Mouse (Mus musculus) macrophage (primary cell): Measurements from ENCODE around the gene Mapk8ip2. TPM values are rescaled to one million over a fixed set of nuclear protein-coding genes. Genes with fewer than 3 reads are reported as not detected.

Experiments
- H3K27ac ChIP-seq: fragments of 350-480 bp; formaldehyde crosslinking; 2 replicates; pipeline ENCODE4 v1.9.0; 2021
- H3K36me3 ChIP-seq: fragments of 350-480 bp; formaldehyde crosslinking; 2 replicates; pipeline ENCODE4 v1.9.0; 2021; ENCODE audit errors: inconsistent target
- H3K4me3 ChIP-seq: fragments of 350-480 bp; formaldehyde crosslinking; 2 replicates; pipeline ENCODE4 v1.9.0; 2021; ENCODE audit errors: inconsistent target
- H3K79me2 ChIP-seq: fragments of 350-480 bp; formaldehyde crosslinking; 2 replicates; pipeline ENCODE4 v1.9.0; 2021; ENCODE audit errors: inconsistent target
- WGBS: methylation state at CpG from one replicate; pipeline ENCODE4 v1.1.7; 2026; ENCODE audit warnings: inconsistent platforms; ENCODE audit not compliant: missing documents; 5-methylcytosine and 5-hydroxymethylcytosine counted together
- polyA plus RNA-seq: library from polyadenylated mRNA; stranded (reverse); fragments of 250-400 nt; gene quantifications from 3 replicates; pipeline ENCODE4 v1.2.4, GENCODE M21; 2018; ENCODE audit warnings: inconsistent platforms
- total RNA-seq, 78 experiments: library from RNA; depleted of rRNA; stranded (reverse); fragments of 250-400 nt; gene quantifications; 1 replicate in 9 of 78; 2 replicates in 24 of 78; 3 replicates in 43 of 78; 4 replicates in 2 of 78; pipeline ENCODE4 v1.2.4; 2018; ENCODE audit warnings: inconsistent platforms in 56 of 78

Mapk8ip2 gene
- total RNA-seq (2018; cell fraction: chromatin; rRNA removed): not detected
- not detected for total RNA-seq (2018; cell fraction: cytosol; rRNA removed)
- total RNA-seq (2018; cell fraction: nucleus; rRNA removed): not detected
- not detected in 3 replicates for polyA plus RNA-seq

DNA sequence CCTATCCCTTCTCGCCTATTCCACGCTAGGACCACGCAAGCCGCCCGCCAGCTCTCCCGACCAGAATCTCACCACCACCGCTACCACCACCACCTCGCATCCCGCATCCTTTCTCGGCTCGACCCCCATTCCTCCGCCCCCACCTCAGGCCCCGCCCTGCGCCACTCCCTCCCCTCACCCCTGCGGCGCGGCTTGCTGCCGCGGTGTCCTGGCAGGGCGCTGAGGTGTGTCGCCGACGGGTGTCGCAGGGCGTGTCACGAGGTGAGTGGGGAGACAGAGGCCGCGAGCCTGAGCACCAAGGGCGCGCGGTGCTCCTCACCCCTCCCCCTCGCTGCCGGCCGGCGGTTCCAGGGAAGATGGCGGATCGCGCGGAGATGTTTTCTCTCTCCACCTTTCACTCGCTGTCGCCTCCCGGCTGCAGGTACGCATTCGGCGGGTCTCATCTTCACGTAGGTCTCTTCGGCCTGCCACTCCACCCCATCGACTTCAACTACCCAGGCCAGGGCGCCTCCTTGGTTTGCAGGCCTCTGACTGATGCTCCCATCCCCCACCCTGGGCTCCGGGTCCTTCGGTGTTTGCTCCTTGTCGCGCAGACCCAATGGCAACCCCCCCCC is at the start of gene Mapk8ip2:
Mapk8ip2 (plus strand) TSS at position 49 of the 614 bp plus-strand sequence.
- Histone ChIP-seq H3K79me2 (no peaks in the 10 kb centered on the region), H3K27ac (no peak within 1 kb of the TSS), H3K36me3 (no peaks in the 10 kb centered on the region), H3K4me3 (no peak within 1 kb of the TSS)
- 5% methylated on average over 42 of the region's 53 CpGs for WGBS

DNA sequence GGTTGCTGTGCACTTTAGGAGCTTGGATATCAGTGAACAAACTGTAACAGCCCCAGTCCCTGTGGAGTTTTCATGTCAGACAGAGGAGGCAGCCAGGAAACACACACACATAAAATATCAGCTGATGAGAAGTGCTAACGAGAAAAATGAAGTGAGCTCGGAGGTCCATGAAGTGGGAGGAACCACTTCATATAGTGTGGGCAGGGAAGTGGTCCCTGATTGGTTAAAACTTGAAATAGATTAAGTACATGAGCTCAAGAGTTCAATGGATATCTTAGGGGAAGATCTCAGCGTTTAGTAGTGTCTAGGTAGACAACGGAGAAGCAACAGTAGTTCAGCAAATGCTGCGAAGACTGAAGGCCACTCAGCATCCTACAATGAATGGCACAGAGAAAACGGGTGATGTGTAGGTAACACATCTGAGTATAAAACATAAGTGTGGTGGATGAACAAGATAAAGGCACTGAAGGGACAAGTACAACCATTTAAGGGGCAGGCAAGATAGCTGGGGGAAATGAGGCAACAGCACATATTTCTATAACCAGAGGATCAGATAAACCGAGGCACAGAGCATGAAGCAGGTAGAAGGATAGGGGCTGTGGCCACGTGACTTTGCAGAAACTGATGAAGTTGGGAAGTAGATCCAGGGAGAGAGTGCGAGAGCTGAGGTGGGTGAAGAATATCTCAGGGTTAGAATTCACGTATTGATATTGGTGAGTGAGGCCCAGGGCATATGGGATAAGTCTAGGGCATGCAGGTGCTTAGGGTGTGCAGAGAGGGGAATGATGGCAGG is 48.7 kb upstream of the Mapk8ip2 start:
- WGBS: 82% methylated on average over 10 of the region's 10 CpGs
- Histone ChIP-seq H3K27ac (no peak overlapping the region), H3K4me3 (no peak overlapping the region), H3K79me2 (no peaks in the 10 kb centered on the region), H3K36me3 (no peaks in the 10 kb centered on the region)

DNA sequence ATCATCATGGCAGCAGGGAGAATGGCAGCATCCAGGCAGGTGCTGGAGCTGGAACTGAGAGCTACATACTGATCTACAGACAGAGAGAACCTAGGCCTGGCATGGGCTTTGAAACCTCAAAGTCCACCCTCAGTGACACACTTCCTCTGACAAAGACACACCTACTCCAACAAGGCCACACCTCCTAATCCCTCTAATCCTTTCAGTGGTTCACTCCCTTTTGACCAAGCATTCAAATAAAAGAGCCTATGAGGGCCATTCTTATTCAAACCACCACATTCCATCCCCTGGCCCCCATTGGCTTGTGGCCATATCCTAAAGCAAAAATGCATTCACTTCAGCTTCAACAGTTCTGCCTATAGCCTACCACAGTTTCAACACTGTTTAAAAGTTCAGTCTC is 47.0 kb upstream of the Mapk8ip2 start:
- H3K4me3 ChIP-seq: no peak overlapping the region
- no peaks in the 10 kb centered on the region for H3K36me3 ChIP-seq
- no peak overlapping the region for H3K27ac ChIP-seq
- H3K79me2 ChIP-seq: no peaks in the 10 kb centered on the region

DNA sequence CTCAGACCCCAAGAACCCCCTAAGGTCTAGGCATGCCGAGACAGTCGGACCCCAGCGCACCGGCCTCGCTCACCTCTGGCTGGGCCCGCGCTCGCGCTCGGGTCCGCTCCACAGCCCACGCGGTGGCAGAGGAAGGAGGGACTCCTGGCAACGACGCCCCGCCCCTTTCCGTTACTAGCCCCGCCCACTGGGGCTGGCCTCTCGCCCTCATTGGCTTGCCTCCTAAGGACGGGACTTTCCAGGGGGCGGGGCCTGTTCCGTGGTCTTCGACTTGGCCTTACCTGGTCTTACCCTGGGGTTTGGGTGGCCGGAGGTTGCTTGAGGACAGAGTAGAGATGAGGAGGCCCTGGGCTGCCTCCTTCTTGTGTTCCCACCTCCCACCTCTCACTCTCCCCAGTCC is 43.6 kb upstream of the Mapk8ip2 start, which contains the start of gene Syce3:
Syce3 (minus strand) TSS at position 386 of the 400 bp plus-strand sequence.
- no peak within 1 kb of the TSS for H3K4me3 ChIP-seq
- H3K79me2 ChIP-seq: no peaks in the 10 kb centered on the region
- 96% methylated on average over 7 of the region's 24 CpGs for WGBS
- H3K27ac ChIP-seq: no peak within 1 kb of the TSS
- no peaks in the 10 kb centered on the region for H3K36me3 ChIP-seq

GRCm38 (mm10) chr15:89415282-89415681 is 38.4 kb upstream of the Mapk8ip2 start:
- WGBS: 89% methylated on average over 8 of the region's 8 CpGs
- Histone ChIP-seq H3K36me3 (no peaks in the 10 kb centered on the region), H3K79me2 (no peaks in the 10 kb centered on the region), H3K4me3 (no peak overlapping the region), H3K27ac (no peak overlapping the region)

GRCm38 (mm10) chr15:89421938-89422337 is 31.8 kb upstream of the Mapk8ip2 start:
- no peak overlapping the region for H3K4me3 ChIP-seq
- 96% methylated on average over 7 of the region's 9 CpGs for WGBS
- peaks cover 13% of the 10 kb centered on the region; the same call in 1 of the 2 replicates for H3K36me3 ChIP-seq
- H3K79me2 ChIP-seq: no peaks in the 10 kb centered on the region
- no peak overlapping the region for H3K27ac ChIP-seq

- Histone ChIP-seq H3K36me3 (peaks cover 20% of the 10 kb centered on the region; the same call in 1 of the 2 replicates), H3K79me2 (peaks cover 12% of the 10 kb centered on the region), H3K4me3 (no peak overlapping the region), H3K27ac (no peak overlapping the region)
- 92% methylated on average over 8 of the region's 8 CpGs for WGBS
Observed at GRCm38 (mm10) chr15:89424621-89425020, 29.1 kb upstream of the Mapk8ip2 start.

DNA sequence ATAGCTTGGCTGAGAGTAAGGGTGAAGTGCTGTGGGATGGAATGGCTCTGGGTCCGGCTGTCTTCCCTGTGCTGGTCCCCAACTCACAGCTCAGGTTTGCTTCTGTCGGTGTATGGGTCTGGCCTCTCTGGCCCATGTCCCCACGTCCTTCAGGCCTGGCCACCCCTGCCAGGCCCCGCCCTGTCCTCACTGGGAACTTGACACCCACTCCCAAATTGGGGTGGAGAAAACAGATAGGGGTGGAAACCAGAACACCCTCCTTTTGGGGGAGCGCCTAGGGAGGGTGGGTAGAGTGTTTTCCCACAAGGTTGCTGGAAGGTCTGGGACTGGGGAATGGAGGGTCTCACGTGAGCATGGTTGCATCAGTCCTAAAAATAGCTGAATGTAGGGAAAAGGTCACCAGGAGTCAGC is 28.0 kb upstream of the Mapk8ip2 start, which contains the start of gene Cpt1b:
Cpt1b (minus strand) TSS at position 153 of the 411 bp plus-strand sequence.
- Histone ChIP-seq H3K36me3 (peaks cover 20% of the 10 kb centered on the region; the same call in 1 of the 2 replicates), H3K4me3 (no peak within 1 kb of the TSS), H3K27ac (no peak within 1 kb of the TSS), H3K79me2 (peaks cover 12% of the 10 kb centered on the region)
- WGBS: 89% methylated on average over 5 of the region's 6 CpGs

GRCm38 (mm10) chr15:89426716-89427115 is 27.0 kb upstream of the Mapk8ip2 start:
- peaks cover 20% of the 10 kb centered on the region; the same call in 1 of the 2 replicates for H3K36me3 ChIP-seq
- no peak overlapping the region for H3K4me3 ChIP-seq
- H3K79me2 ChIP-seq: peaks cover 12% of the 10 kb centered on the region
- no peak overlapping the region for H3K27ac ChIP-seq
- 94% methylated on average over 10 of the region's 10 CpGs for WGBS

DNA sequence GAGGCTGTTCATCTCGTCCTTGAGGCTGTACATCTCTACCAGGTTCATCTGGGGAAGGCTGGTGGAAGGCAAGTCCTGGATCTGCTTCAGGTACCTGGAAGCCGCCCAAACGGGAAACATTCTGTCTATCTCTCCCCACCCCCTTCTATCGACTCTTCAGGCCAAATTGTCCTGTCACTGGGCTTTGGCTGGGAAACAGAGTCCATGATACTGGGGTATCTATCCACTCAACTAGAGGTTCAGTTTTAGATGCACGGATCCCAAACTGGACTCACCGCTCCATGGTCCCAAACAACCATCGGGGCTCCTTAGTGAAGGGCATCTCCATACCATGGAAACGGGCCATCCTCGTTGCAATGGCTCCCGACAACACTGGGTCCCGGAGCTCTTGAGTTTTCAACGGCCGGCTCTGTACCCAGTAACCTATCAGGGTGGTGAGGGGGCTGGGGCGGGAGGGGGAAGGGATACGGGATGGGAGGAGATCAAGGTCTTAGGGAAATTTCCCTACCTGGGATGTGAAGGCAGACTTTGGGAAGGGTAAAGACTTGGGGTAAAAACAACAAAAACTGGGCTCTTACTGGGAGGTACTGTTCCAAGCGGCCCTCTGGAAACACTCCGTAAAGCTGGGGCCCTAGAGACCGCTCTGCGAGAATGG is 25.4 kb upstream of the Mapk8ip2 start:
- Histone ChIP-seq H3K36me3 (peaks cover 20% of the 10 kb centered on the region; the same call in 1 of the 2 replicates), H3K4me3 (peak overlapping the region; percentile 83), H3K79me2 (peaks cover 12% of the 10 kb centered on the region), H3K27ac (no peak overlapping the region)
- WGBS: 96% methylated on average over 19 of the region's 19 CpGs

DNA sequence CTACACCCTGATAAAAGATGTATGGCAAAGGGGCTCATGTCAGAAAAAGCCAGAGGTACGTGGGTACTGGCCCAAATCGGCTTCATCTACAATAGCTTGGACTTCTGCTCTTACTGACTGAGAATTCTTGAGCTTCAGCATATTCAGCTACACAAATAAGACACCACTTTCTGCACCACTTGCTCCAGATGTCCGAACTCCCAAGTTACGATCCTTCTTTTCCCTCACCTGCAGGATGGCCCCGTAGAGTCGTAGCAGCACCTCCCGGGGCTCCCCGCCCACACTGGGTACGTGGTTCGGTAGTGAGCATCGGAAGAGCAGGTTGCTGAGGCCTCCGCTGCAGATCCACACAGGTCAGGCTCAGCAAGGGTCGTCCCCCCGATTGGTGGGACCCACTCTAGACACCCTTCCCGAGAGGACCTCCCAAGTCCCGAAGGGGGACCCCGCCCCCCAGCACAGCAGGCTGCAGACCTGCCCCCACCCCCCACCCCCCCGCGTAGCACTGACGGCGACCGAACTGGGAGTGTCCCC is 24.8 kb upstream of the Mapk8ip2 start:
- peak overlapping the region; percentile 83 for H3K4me3 ChIP-seq
- H3K27ac ChIP-seq: peak overlapping the region; percentile 58
- peaks cover 20% of the 10 kb centered on the region; the same call in 1 of the 2 replicates for H3K36me3 ChIP-seq
- 10% methylated on average over 22 of the region's 22 CpGs for WGBS
- H3K79me2 ChIP-seq: peaks cover 12% of the 10 kb centered on the region

- Histone ChIP-seq H3K36me3 (peaks cover 20% of the 10 kb centered on the region; the same call in 1 of the 2 replicates), H3K79me2 (peaks cover 12% of the 10 kb centered on the region), H3K27ac (peak within 1 kb of the TSS; percentile 94), H3K4me3 (peak within 1 kb of the TSS; percentile 83)
- WGBS: under 1% methylated on average over 57 of the region's 70 CpGs
Observed at GRCm38 (mm10) chr15:89429352-89430221, 24.1 kb upstream of the Mapk8ip2 start, which contains the start of the genes C730034F03Rik, Gm44502 and Chkb. Gene C730034F03Rik (plus strand): TSS chr15:89429589. Gene Gm44502 (minus strand): TSS chr15:89429696. Gene Chkb (minus strand): TSS chr15:89429908.

DNA sequence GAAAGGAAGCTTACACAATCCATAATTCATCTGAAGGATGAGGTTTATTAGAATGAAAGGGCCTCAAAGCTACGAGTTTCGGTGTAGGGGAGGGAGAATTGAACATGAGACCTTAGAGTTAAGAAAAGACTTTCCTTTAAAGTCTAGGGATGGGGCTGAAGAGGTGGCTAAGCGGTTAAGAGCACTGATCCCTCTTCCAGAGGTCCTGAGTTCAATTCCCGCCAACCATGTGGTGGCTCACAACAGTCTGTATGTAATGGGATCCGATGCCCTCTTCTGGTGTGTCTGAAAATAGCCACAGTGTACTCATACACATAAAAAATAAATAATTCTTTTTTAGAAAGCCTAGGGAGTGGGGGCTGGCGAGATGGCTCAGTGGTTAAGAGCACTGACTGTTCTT is 23.4 kb upstream of the Mapk8ip2 start:
- peaks cover 12% of the 10 kb centered on the region for H3K79me2 ChIP-seq
- peak overlapping the region; percentile 94 for H3K27ac ChIP-seq
- peak overlapping the region; percentile 83 for H3K4me3 ChIP-seq
- H3K36me3 ChIP-seq: peaks cover 20% of the 10 kb centered on the region; the same call in 1 of the 2 replicates
- WGBS: 31% methylated on average over 6 of the region's 6 CpGs
